9 mouse cellular contexts compared by ENCODE assay signal in the genomic region with DNA sequence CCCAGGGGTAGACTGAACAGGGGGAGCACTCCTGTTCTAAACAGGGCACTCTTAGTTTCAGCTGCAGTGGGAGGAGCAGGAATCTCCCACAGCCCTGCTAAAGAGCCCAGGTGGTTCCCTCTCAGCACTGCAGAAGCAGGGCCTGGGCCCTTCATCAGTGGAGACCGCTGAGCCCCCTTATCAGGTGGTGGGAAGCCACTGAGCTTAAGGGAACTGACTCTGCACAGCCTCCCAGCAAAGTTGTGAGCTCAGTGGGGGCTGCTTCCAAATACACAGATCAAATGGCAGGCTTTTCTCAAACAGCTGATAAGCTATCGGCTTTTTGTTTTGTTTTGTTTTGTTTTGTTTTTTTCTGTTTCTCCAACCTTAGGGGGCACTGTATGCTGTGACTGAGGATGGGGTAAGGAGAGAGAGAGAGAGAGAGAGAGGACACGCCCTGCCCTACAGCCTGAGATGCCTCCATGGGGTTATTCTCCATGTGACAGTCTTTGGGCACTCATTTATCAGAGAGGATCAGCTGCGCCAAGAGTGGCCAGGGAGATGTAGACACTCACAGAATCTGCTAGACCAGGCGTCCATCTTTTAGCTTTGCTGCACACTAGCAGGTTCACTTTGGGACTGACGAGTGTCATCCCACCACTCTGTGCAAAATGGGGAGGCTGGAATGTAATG.
DNase-seq lines count a peak whose midpoint lies in the region; ATAC-seq and TF ChIP-seq lines count a peak whose summit lies in the region.
"Had no signal": no experiment of that assay in that cellular context is flagged by ENCODE, and none has a peak within 500 bp of the region (broad histone marks: within the 10 kb centered on the region; RNA-seq: fewer than 3 reads in every experiment).

No protein-coding gene starts in this region.

- H3K27me3 ChIP-seq in kidney, embryonic 15.5 days: no peaks in the 10 kb centered on the region
- no peaks in the 10 kb centered on the region for H3K27me3 ChIP-seq in intestine, embryonic 15.5 days (replicated peaks)

- H3K36me3 ChIP-seq in kidney, embryonic 15.5 days: peaks cover 55% of the 10 kb centered on the region
- no peaks in the 10 kb centered on the region for H3K36me3 ChIP-seq in intestine, embryonic 15.5 days
- H3K36me3 ChIP-seq: midbrain, embryonic 12.5 days had no signal

- H3K9ac ChIP-seq in kidney, embryonic 15.5 days: no peak overlapping the region
- no peak overlapping the region for H3K9ac ChIP-seq in intestine, embryonic 15.5 days
- H3K9ac ChIP-seq: midbrain, embryonic 12.5 days had no signal

- peaks cover 78% of the 10 kb centered on the region for H3K4me1 ChIP-seq in kidney, embryonic 15.5 days
- H3K4me1 ChIP-seq in intestine, embryonic 15.5 days (replicated peaks): peaks cover 25% of the 10 kb centered on the region
- H3K4me1 ChIP-seq in olfactory bulb, adult 2 months (ENCODE audit: control insufficient read depth, insufficient read depth, low read length): peaks cover 28% of the 10 kb centered on the region

- TF ChIP-seq POLR2A in olfactory bulb, adult 2 months (IDR thresholded peaks at IDR 0.05; ENCODE audit: insufficient read depth, low read depth, low read length): no peak

- intact Hi-C loops in left cerebral cortex, postnatal 25 days (cut with DNase I): no loop called here
- intact Hi-C loops in heart, postnatal 14 days (cut with DNase I): no loop called here

- peak overlapping the region; percentile 90 for H3K4me2 ChIP-seq in kidney, embryonic 15.5 days
- peak overlapping the region; percentile 96; the same call in 1 of the 2 replicates for H3K4me2 ChIP-seq in intestine, embryonic 15.5 days (replicated peaks)

- peak overlapping the region; percentile 41; the same call in 1 of the 2 replicates for H3K27ac ChIP-seq in kidney, embryonic 15.5 days
- H3K27ac ChIP-seq in intestine, embryonic 15.5 days: no peak overlapping the region
- H3K27ac ChIP-seq in olfactory bulb, adult 2 months (ENCODE audit: insufficient read depth, low read depth, low read length): no peak overlapping the region
- H3K27ac ChIP-seq: midbrain, embryonic 12.5 days had no signal

- WGBS in kidney, embryonic 15.5 days: 67% methylated on average over 6 of the region's 6 CpGs
- 80% methylated on average over 6 of the region's 6 CpGs for WGBS in intestine, embryonic 15.5 days
- WGBS in olfactory bulb, adult 2 months: 76% methylated on average over 6 of the region's 6 CpGs

- ATAC-seq in kidney, embryonic 15.5 days (replicated peaks; ENCODE audit: low FRiP score): no peak
- no peak for ATAC-seq in intestine, embryonic 15.5 days

- TF ChIP-seq CTCF in olfactory bulb, adult 2 months (IDR thresholded peaks at IDR 0.05; ENCODE audit: insufficient read depth, low read depth, low read length): no peak

- no peak for DNase-seq in kidney, adult 18-20 months
- peak; percentile 49 to 56 for DNase-seq in cerebellum, postnatal 25 days
- DNase-seq in right cerebral cortex, adult 18-20 months: no peak
- DNase-seq in left cerebral cortex, postnatal 25 days (ENCODE audit: low spot score in 2 of 2): no peak
- DNase-seq in heart, postnatal 14 days: no peak

- peak overlapping the region; percentile 48; the same call in 1 of the 2 replicates for H3K4me3 ChIP-seq in kidney, embryonic 15.5 days (replicated peaks)
- H3K4me3 ChIP-seq in intestine, embryonic 15.5 days (replicated peaks): no peak overlapping the region
- peak overlapping the region; percentile 43; the same call in 1 of the 2 replicates for H3K4me3 ChIP-seq in olfactory bulb, adult 2 months (ENCODE audit: insufficient read depth, low read depth, low read length)

- H3K9me3 ChIP-seq in kidney, embryonic 15.5 days (replicated peaks): no peaks in the 10 kb centered on the region
- no peaks in the 10 kb centered on the region for H3K9me3 ChIP-seq in intestine, embryonic 15.5 days
- H3K9me3 ChIP-seq: midbrain, embryonic 12.5 days had no signal

Comparison
In these comparisons a context has a peak if more than half of its experiments do, and no peak if none do; other contexts are left out.
1. DNase-seq: peak in cerebellum, postnatal 25 days (2 of 2); none in kidney, adult 18-20 months (single experiment), right cerebral cortex, adult 18-20 months (single experiment), left cerebral cortex, postnatal 25 days (0 of 2) and heart, postnatal 14 days (0 of 2).